Mouse (Mus musculus): ENCODE results near the gene Nudt6. TPM values are rescaled to one million over a fixed set of nuclear protein-coding genes. Genes with fewer than 3 reads are reported as not detected.

Gene Nudt6
- 38.1 TPM for polyA plus RNA-seq (2014; fragmentation: Illumina TruSeq; extraction: RNeasy Lipid Tissue Mini Kit (QIAGEN cat#74804); ENCODE audit: low read depth, low replicate concordance)

DNA sequence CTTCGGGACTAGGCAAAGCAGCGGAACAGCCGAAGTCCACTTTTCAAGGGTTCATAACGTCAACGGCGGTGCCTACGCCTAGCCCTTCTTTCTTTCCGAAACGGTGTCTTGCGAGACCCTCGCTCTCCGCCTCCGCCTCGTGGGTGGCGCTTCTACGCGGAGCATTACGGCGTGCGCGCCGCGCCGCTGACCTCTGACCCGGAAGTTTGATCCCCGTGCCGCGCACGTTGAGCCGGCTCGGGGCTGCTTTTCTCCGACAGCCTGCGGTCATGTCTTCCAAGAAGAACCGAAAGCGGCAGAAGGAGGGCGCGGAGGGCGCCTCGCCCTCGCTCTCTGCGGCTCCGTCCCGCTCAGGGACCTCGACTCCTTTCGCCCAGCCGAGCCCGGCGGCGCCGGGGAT lies at the start of gene Nudt6:
TSS of gene Nudt6 (minus strand) at position 140 of the 400 bp plus-strand sequence.

DNA sequence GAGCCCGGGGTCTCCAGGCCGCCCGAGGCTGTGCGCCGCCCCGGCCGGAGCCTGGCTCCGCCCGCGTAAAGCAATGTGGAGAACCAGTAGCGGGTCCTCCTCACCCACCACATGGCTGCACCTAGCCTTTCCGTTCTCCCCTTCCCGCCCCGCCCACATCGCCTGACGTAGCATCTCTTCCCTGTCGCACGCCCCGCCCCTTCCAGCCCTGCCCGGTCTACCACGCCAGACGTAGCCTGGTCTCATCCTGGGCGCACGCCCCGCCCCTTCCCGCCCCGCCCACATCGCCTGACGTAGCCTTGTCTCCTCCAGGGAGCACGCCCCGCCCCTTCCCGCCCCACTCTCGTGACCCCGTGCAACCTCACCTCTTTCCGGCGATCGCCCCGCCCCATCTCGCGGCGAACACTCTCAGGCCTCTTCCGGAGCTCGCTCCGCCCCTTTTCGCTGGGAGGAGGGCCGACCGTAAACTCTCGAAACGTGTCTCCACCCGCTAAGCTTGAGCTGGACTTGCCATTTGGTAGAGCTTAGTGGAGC lies 486 bp downstream of the Nudt6 start, which contains the start of gene Spata5:
TSS of gene Spata5 (plus strand) at position 439 of the 534 bp plus-strand sequence.

Other genes starting within 250 kb of the Nudt6 start
- gene Il21, start 187.6 kb downstream of the Nudt6 start, polyA plus RNA-seq (2014; fragmentation: Illumina TruSeq; extraction: RNeasy Lipid Tissue Mini Kit (QIAGEN cat#74804); ENCODE audit: low read depth, low replicate concordance): not detected
- gene Bbs12, start 107.7 kb downstream of the Nudt6 start, polyA plus RNA-seq (2014; fragmentation: Illumina TruSeq; extraction: RNeasy Lipid Tissue Mini Kit (QIAGEN cat#74804); ENCODE audit: low read depth, low replicate concordance): 2.1 TPM
- 2.0 TPM for gene Cetn4, start 107.5 kb downstream of the Nudt6 start, polyA plus RNA-seq (2014; fragmentation: Illumina TruSeq; extraction: RNeasy Lipid Tissue Mini Kit (QIAGEN cat#74804); ENCODE audit: low read depth, low replicate concordance)
- 10.4 TPM for gene Fgf2, start 71.9 kb downstream of the Nudt6 start, polyA plus RNA-seq (2014; fragmentation: Illumina TruSeq; extraction: RNeasy Lipid Tissue Mini Kit (QIAGEN cat#74804); ENCODE audit: low read depth, low replicate concordance)
- 8.9 TPM for gene Spata5, start 315 bp downstream of the Nudt6 start, polyA plus RNA-seq (2014; fragmentation: Illumina TruSeq; extraction: RNeasy Lipid Tissue Mini Kit (QIAGEN cat#74804); ENCODE audit: low read depth, low replicate concordance)
- 23.1 TPM for gene Spry1, start 219.7 kb upstream of the Nudt6 start, polyA plus RNA-seq (2014; fragmentation: Illumina TruSeq; extraction: RNeasy Lipid Tissue Mini Kit (QIAGEN cat#74804); ENCODE audit: low read depth, low replicate concordance)

All from heart, adult 10 weeks (tissue).